Mouse (Mus musculus) megakaryocyte, adult 5-6 weeks (primary cell): ENCODE measurements around the gene Xkr7. TPM values are rescaled to one million over a fixed set of nuclear protein-coding genes. Genes with fewer than 3 reads are reported as not detected.

Source experiments
- ATAC-seq: 2 replicates; pipeline ENCODE4 v1.8.0; 2016; ENCODE audit warnings: mild to moderate bottlenecking, inconsistent platforms; ENCODE audit not compliant: poor library complexity, severe bottlenecking
- total RNA-seq, 2 experiments: library from RNA; stranded (forward) in 1 of 2; stranded (reverse) in 1 of 2; fragments of 153-499, 151-499 nt in 1 of 2; fragments of 221-1000, 200-1000 nt in 1 of 2; gene quantifications; 2 replicates each; pipeline versions ENCODE4 v1.2.3 to v1.2.4; 2015 to 2017

Xkr7 gene
- total RNA-seq, 2 experiments from 2014 or later = not detected

DNA sequence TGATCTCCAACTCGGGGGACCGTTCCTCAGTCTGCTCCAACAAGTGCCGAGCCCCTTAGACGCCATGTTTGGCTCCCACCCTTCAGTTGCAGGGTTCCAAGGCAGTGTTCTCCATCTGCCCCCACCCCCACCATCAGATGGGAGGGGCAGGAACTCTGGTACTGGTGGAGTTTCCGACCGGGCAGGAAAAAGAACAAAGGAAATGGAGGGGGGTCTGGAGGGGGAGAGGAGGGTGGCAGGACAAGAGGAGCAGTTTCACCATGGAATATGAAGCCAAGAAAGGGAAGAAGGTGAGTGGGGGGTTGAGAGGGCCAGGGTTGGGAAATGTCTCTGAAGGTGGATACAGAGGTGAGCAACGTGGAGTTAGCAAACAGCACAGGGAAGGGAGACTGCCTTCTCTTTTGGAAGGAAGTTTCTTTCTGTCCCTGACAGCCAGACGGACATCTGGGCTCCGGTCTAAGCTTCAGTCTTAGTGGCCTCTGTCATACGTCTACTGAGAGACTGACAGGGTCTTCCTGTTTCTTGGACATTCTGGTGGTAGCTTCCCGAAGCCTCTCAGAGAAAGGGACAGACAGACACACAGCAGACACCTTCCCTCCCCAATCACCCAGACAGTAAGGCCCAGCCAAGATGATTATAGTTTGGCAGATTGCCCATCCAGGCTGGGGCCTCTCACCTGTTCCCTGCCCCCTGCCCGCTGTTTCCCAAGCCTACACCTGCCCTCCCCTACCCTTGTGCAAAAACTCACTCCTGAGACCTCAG is 34.3 kb downstream of the Xkr7 start, which contains the start of gene Ccm2l:
Ccm2l (plus strand) TSS at position 209 of the 762 bp plus-strand sequence.
- peak; percentile 25 for ATAC-seq

DNA sequence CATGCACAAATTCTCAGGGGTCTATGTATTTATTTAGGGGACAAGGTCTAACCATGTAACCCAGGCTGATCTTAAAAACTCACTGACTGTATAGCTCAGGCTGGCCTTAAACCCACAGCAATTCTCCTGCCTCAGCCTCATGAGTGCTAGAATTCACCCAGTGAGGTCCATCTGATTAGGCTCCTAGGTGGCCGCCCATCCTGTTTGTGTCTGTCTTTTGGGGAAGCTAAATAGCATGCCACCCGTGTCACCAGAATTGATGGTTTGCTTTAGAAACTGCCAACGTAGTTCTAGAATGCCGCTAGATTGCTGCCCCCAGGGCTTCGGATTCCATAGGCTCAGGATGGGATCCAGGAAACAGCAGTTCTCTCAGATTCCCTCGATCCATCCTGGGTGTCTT is 35.3 kb downstream of the Xkr7 start:
- ATAC-seq = no peak

GRCm38 (mm10) chr2:153070762-153071490 is 39.3 kb downstream of the Xkr7 start:
- no peak for ATAC-seq

- ATAC-seq = no peak
These were observed 40.0 kb downstream of the Xkr7 start for GRCm38 (mm10) chr2:153071491-153072184.

DNA sequence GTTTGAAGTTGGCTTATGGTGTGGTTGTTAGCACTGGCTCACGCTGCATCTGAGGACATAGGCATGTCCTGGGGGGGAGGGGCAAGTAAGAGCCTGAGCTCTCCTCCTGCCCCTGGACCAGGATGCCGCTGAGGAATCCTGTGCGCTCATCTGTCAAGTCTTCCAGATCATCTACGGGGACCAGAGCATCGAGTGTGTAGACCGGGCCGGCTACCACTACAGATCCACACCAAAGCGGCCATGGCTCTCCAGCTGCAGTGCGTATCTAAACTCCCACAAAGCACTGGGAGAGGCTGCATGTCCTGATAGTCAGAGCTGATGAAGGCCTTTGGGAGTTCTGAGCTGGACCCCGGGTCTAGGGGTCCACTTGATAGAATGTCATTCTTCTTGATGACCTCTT is 43.0 kb downstream of the Xkr7 start:
- no peak for ATAC-seq

DNA sequence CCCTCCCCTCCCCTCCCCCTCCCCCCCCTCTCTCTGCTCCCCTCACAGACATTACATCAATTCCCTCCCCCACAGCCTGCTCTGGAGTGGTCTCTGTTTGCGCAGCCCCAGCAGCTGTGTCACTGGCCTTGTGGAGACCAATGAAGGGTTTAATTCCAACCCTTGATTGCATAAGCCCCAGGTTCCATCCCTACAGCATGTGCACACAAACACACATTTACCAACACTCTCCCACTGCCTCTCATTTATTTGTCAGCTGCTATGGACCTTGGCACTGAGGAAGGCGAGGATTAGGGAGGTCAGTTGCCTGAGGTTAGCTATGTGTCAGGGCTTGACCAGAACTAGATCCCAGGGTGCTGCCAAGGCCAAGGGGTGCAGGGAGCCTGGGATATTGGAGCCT is 44.3 kb downstream of the Xkr7 start:
- peak; percentile 61 for ATAC-seq

- ATAC-seq = peak; percentile 58
These were observed 49.3 kb downstream of the Xkr7 start for GRCm38 (mm10) chr2:153080841-153081523.

DNA sequence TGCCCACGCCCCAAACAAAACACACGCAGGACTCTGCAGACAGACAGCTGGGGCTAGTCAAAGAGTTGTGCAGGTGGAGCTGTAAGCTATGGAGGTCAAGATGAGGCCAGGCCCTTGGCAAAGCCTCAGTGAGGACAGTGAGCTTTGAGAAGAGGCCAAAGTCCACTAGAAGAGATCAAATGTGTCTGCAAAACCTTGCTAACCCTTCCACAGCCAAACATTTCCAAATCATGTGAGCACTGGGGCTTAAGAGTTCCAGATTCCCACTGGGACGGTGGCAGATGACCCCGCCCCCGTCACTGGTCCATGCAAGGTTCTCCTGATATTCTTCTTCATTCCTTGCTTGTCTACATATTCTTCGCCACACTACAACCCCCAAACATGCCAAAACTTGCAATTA is 50.2 kb downstream of the Xkr7 start:
- no peak for ATAC-seq

DNA sequence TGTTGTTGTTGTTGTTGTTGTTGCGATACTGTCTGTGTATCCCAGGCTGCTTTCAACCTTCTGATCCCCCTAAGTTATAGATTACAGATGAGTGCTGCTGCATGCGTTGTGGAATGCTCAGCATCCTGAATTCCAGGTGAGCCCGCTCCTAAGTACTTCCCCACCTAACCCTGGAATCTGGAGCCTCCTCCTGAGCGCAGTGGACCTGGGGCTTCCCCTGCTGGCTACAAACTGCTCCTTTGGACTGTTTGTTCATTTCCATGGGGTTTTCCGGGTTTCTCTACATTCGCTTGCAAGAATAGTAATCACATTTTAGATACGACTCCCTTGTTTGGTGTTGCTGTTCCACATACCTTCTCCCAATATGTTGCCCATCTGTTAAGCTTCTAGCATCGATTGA is 51.6 kb downstream of the Xkr7 start:
- ATAC-seq = no peak

- peak; percentile 60 for ATAC-seq
These were observed 52.2 kb downstream of the Xkr7 start for GRCm38 (mm10) chr2:153083824-153084223.

DNA sequence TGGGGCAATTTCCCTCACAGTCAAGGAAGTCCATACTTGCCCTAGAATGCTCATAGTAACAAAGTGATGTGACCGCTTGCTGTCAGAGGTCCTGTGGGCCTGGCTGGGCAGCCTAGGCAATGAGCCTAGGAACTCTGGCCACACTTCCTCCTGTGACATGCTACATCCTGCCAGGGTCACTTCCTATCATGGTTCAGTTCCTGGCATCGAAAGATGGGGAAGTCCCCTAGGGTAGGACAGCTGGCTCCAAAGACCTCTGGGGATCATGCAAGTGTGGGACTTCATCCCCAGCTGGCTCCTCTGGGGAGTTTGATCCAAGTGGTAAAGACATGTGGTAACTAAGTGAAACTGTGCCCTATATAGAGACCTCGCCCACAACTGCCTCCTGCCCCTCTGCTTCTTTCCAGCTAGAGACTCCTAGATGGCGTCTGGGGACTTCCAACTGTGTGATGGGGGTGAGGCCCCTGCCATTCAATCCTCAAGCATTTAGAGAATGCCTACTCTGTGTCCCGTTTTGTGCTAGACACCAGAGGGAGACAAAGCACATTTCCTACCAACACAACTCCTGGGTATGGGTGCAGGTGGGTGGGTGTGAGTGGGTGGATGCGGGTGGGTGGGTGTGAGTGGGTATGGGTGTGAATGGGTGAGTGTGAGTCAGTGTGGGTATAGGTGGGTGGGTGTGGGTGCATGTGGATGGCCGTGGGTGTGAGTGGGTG is 52.8 kb downstream of the Xkr7 start:
- ATAC-seq = peak; percentile 93

GRCm38 (mm10) chr2:153085556-153085955 is 53.9 kb downstream of the Xkr7 start:
- no peak for ATAC-seq

DNA sequence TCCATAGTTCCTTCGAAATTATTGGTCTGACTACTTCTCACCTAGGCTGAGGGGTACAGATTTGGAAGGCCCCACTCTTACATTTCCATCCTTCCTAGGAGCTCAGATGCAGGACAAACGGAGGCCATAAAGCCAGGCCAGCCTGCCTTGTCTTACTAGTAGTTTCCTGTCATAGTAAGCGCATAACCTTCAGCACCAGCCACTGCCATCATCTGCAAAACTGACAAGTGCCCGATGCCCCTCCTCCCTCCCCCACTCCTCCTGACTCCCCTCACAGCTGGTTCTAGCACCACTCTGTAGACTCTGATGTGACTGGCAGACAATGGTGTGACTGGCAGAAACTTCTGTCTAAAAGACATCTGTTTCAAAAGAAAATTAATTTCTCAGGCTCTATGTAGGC is 54.5 kb downstream of the Xkr7 start:
- no peak for ATAC-seq

GRCm38 (mm10) chr2:153087091-153087490 is 55.4 kb downstream of the Xkr7 start:
- ATAC-seq = no peak

DNA sequence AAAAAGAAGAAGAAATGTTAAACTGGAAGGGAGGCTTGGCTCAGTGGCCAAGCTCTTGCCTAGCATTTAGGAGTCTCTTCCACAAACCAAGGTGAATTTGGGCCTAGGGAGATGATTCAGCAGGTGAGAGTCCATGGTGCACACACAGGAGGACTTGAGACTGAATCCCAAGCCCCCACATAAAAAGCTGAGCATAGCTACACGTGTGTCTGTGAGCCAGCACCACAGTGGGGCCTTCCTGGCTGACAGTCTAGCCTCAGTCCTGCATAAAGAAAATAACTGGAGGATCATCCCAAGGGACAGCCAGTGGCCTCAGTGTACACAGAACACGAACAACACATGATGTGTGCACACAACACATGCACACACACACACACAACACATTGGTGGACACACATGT is 57.7 kb downstream of the Xkr7 start:
- no peak for ATAC-seq

GRCm38 (mm10) chr2:153090551-153091165 is 59.0 kb downstream of the Xkr7 start:
- ATAC-seq = peak; percentile 94
